In genomic region chr4:136144126-136144926, GRCm38 (mm10) we compare ENCODE assay signal across 8 mouse cellular contexts. TPM values are rescaled to one million over a fixed set of nuclear protein-coding genes. Genes with fewer than 3 reads are reported as not detected.
A peak's percentile ranks its signal among the peaks of the same experiment; 100 is the strongest.
DNase-seq lines count a peak whose midpoint lies in the region; ATAC-seq and TF ChIP-seq lines count a peak whose summit lies in the region.

No protein-coding gene starts in this region.

- WGBS in intestine, postnatal 0 days: under 1% methylated on average over 48 of the region's 50 CpGs
- WGBS in lung, adult 2 months: under 1% methylated on average over 50 of the region's 50 CpGs
- WGBS in neural tube, embryonic 14.5 days: under 1% methylated on average over 49 of the region's 50 CpGs

- no peak; the same call in 1 of the 2 replicates for ATAC-seq in G1E (ENCODE audit: extremely low read depth, insufficient number of reproducible peaks, low FRiP score, poor library complexity, severe bottlenecking)
- no peak for ATAC-seq in intestine, postnatal 0 days
- no peak for ATAC-seq in neural tube, embryonic 14.5 days (ENCODE audit: low read depth)

- peak overlapping the region; percentile 63 for H3K9ac ChIP-seq in intestine, postnatal 0 days (ENCODE audit: low read depth, low read length)
- peak overlapping the region; percentile 71 for H3K9ac ChIP-seq in neural tube, embryonic 14.5 days (replicated peaks; ENCODE audit: low read depth, low read length)

- peak overlapping the region; percentile 44; the same call in 1 of the 2 replicates for H3K4me3 ChIP-seq in G1E (ENCODE audit: low read depth, low read length)
- H3K4me3 ChIP-seq in brown adipose tissue, adult 24 weeks (ENCODE audit: insufficient read depth, low read depth, low read length): peak overlapping the region; percentile 93
- peak overlapping the region; percentile 58 for H3K4me3 ChIP-seq in intestine, postnatal 0 days (ENCODE audit: low read depth, low read length)
- H3K4me3 ChIP-seq in lung, adult 2 months (replicated peaks; ENCODE audit: extremely low read depth, low read depth, low read length): peak overlapping the region; percentile 86
- H3K4me3 ChIP-seq in neural tube, embryonic 14.5 days (ENCODE audit: low read depth, low read length): peak overlapping the region; percentile 58

- peak overlapping the region; percentile 97 for H3K27ac ChIP-seq in brown adipose tissue, adult 24 weeks (replicated peaks; ENCODE audit: low read depth, low read length)
- H3K27ac ChIP-seq in intestine, postnatal 0 days (ENCODE audit: low read depth, low read length): peak overlapping the region; percentile 85
- H3K27ac ChIP-seq in neural tube, embryonic 14.5 days (ENCODE audit: low read depth, low read length): peak overlapping the region; percentile 84

- peaks cover 4% of the 10 kb centered on the region; the same call in 1 of the 2 replicates for H3K9me3 ChIP-seq in G1E (replicated peaks)
- no peaks in the 10 kb centered on the region for H3K9me3 ChIP-seq in intestine, postnatal 0 days (ENCODE audit: control insufficient read depth)
- H3K9me3 ChIP-seq in neural tube, embryonic 14.5 days (ENCODE audit: control insufficient read depth, low read length): no peaks in the 10 kb centered on the region

- no peak for DNase-seq in G1E (ENCODE audit: low spot score)
- peak; percentile 91 to 94 for DNase-seq in heart, adult 18-20 months
- peak; percentile 85 for DNase-seq in lung, adult 2 months
- peak; percentile 87 for DNase-seq in thymus, postnatal 4 days
- no peak for DNase-seq in left cerebral cortex, postnatal 25 days (ENCODE audit: low spot score in 2 of 2)

- TF ChIP-seq POLR2A in lung, adult 2 months (IDR thresholded peaks at IDR 0.05; ENCODE audit: borderline replicate concordance, extremely low read depth, low read depth, low read length): no peak; the same call in none of the 2 replicates

- H3K27me3 ChIP-seq in G1E (ENCODE audit: insufficient read depth, low read length): peaks cover 76% of the 10 kb centered on the region
- H3K27me3 ChIP-seq in intestine, postnatal 0 days (replicated peaks; ENCODE audit: control insufficient read depth, insufficient read depth, low read length): no peaks in the 10 kb centered on the region
- peaks cover 3% of the 10 kb centered on the region; the same call in 1 of the 2 replicates for H3K27me3 ChIP-seq in neural tube, embryonic 14.5 days (ENCODE audit: control insufficient read depth, insufficient read depth, low read length)

- TF ChIP-seq CTCF in G1E (IDR thresholded peaks at IDR 0.05; ENCODE audit: low read depth, low read length): no peak
- no peak for TF ChIP-seq CTCF in intestine, postnatal 0 days (IDR thresholded peaks at IDR 0.05; ENCODE audit: low read depth)
- no peak for TF ChIP-seq CTCF in lung, adult 2 months (IDR thresholded peaks at IDR 0.05; ENCODE audit: insufficient read depth, low read length)

- H3K4me2 ChIP-seq in intestine, postnatal 0 days (replicated peaks; ENCODE audit: low read depth): peak overlapping the region; percentile 71
- peak overlapping the region; percentile 82 for H3K4me2 ChIP-seq in neural tube, embryonic 14.5 days (ENCODE audit: low read depth, low read length)

- no peaks in the 10 kb centered on the region for H3K36me3 ChIP-seq in G1E (replicated peaks)
- no peaks in the 10 kb centered on the region for H3K36me3 ChIP-seq in intestine, postnatal 0 days (ENCODE audit: control insufficient read depth, insufficient read depth)
- no peaks in the 10 kb centered on the region for H3K36me3 ChIP-seq in neural tube, embryonic 14.5 days (ENCODE audit: control insufficient read depth, insufficient read depth, low read length)

- peaks cover 45% of the 10 kb centered on the region for H3K4me1 ChIP-seq in G1E (ENCODE audit: insufficient read depth, low read depth, low read length)
- peaks cover 16% of the 10 kb centered on the region for H3K4me1 ChIP-seq in brown adipose tissue, adult 24 weeks (ENCODE audit: control insufficient read depth, insufficient read depth, insufficient read length, low read length)
- peaks cover 19% of the 10 kb centered on the region for H3K4me1 ChIP-seq in intestine, postnatal 0 days (replicated peaks; ENCODE audit: control insufficient read depth, insufficient read depth, low read length)
- peaks cover 40% of the 10 kb centered on the region for H3K4me1 ChIP-seq in lung, adult 2 months (ENCODE audit: control insufficient read depth, insufficient read depth, low read length)
- peaks cover 23% of the 10 kb centered on the region for H3K4me1 ChIP-seq in neural tube, embryonic 14.5 days (ENCODE audit: control insufficient read depth, insufficient read depth, low read length)

- intact Hi-C loops in left cerebral cortex, postnatal 25 days (cut with DNase I): no loop called here

RNA-seq across cellular contexts. Expression of gene Id3, which starts 1.0 kb away (rescaled TPM):
- total RNA-seq in G1E (2014; fragmentation: Nextera tagmentation) (not detected in 2 replicates), G1E (2017) (0.22 TPM in 1 of 2 replicates, not detected in the other)
- not detected in 2 replicates for polyA plus RNA-seq in G1E (2012)
- polyA plus RNA-seq in brown adipose tissue, adult 24 weeks (2012; ENCODE audit: insufficient read depth, insufficient read length, missing spikeins): 75.0 and 78.1 TPM in 2 replicates
- total RNA-seq in heart, adult 18-20 months (2021): 10 to 100 TPM; 58.3 to 64.3 TPM
- 106 and 118 TPM in 2 replicates for polyA plus RNA-seq in intestine, postnatal 0 days (2015; fragmentation: Nextera tagmentation; extraction: Ambion mirVana)
- 390 and 505 TPM in 2 replicates for polyA plus RNA-seq in lung, adult 2 months (2012; rRNA removed)
- 156 and 196 TPM in 2 replicates for polyA plus RNA-seq in neural tube, embryonic 14.5 days (2014; fragmentation: Nextera tagmentation; extraction: Ambion mirVana)
- 10 to 100 TPM; 37.5 to 39.2 TPM for total RNA-seq in left cerebral cortex, postnatal 25 days (2021)

RNA-seq across cellular contexts. Expression of gene E2f2, which starts 27.9 kb away (rescaled TPM):
- total RNA-seq in G1E (2014; fragmentation: Nextera tagmentation) (29.9 and 70.3 TPM in 2 replicates), G1E (2017) (14.1 and 16.3 TPM in 2 replicates)
- polyA plus RNA-seq in G1E (2012): 45.6 and 45.9 TPM in 2 replicates
- 2.9 and 6.4 TPM in 2 replicates for polyA plus RNA-seq in brown adipose tissue, adult 24 weeks (2012; ENCODE audit: insufficient read depth, insufficient read length, missing spikeins)
- total RNA-seq in heart, adult 18-20 months (2021): 1 to 10 TPM; 1.3 to 1.4 TPM
- polyA plus RNA-seq in intestine, postnatal 0 days (2015; fragmentation: Nextera tagmentation; extraction: Ambion mirVana): 4.1 and 4.2 TPM in 2 replicates
- polyA plus RNA-seq in lung, adult 2 months (2012; rRNA removed): 8.9 and 11.2 TPM in 2 replicates
- polyA plus RNA-seq in neural tube, embryonic 14.5 days (2014; fragmentation: Nextera tagmentation; extraction: Ambion mirVana): 0.76 and 1.4 TPM in 2 replicates
- total RNA-seq in left cerebral cortex, postnatal 25 days (2021): 1 to 10 TPM in 1 of 2 experiments, under 1 TPM in 1; 0.66 to 1.2 TPM

Comparison
In these comparisons a context has a peak if more than half of its experiments do, and no peak if none do; other contexts are left out.
1. DNase-seq: peak in heart, adult 18-20 months (2 of 2), lung, adult 2 months (single experiment) and thymus, postnatal 4 days (single experiment); none in G1E (single experiment) and left cerebral cortex, postnatal 25 days (0 of 2).
2. RNA of gene Id3, which starts 1.0 kb away (polyA plus RNA-seq): 390 to 505 TPM in lung, adult 2 months, 156 to 196 TPM in neural tube, embryonic 14.5 days, 106 to 118 TPM in intestine, postnatal 0 days and 75.0 to 78.1 TPM in brown adipose tissue, adult 24 weeks; not detected in G1E; every median in the first group is over 10 times any median in the second.
3. Peak in every context shown above with its lines, with median percentiles within 50 percentile points of each other: H3K4me3 ChIP-seq and H3K27ac ChIP-seq.